Comparison of ENCODE assay signal across 10 mouse cellular contexts in genomic region chr3:53210691-53211526, GRCm38 (mm10).
A peak's percentile ranks its signal among the peaks of the same experiment; 100 is the strongest.
DNase-seq lines count a peak whose midpoint lies in the region; ATAC-seq and TF ChIP-seq lines count a peak whose summit lies in the region.
"Had no signal": no experiment of that assay in that cellular context is flagged by ENCODE, and none has a peak within 500 bp of the region (broad histone marks: within the 10 kb centered on the region; RNA-seq: fewer than 3 reads in every experiment).

No protein-coding gene starts in this region.

- H3K4me2 ChIP-seq in forebrain, postnatal 0 days (ENCODE audit: low read depth): no peak overlapping the region
- no peak overlapping the region for H3K4me2 ChIP-seq in forebrain, embryonic 12.5 days
- no peak overlapping the region for H3K4me2 ChIP-seq in lung, embryonic 15.5 days
- H3K4me2 ChIP-seq: embryonic facial prominence, embryonic 13.5 days had no signal

- 30% methylated on average over 10 of the region's 10 CpGs for WGBS in forebrain, postnatal 0 days
- WGBS in forebrain, embryonic 12.5 days: 30% methylated on average over 10 of the region's 10 CpGs
- WGBS in lung, embryonic 15.5 days: 68% methylated on average over 10 of the region's 10 CpGs

- intact Hi-C loops in heart, postnatal 10 days (cut with DNase I): no loop called here

- no peak overlapping the region for H3K9ac ChIP-seq in forebrain, postnatal 0 days
- H3K9ac ChIP-seq in forebrain, embryonic 12.5 days: no peak overlapping the region
- no peak overlapping the region for H3K9ac ChIP-seq in lung, embryonic 15.5 days
- H3K9ac ChIP-seq: embryonic facial prominence, embryonic 13.5 days had no signal

- no peaks in the 10 kb centered on the region for H3K36me3 ChIP-seq in forebrain, postnatal 0 days (ENCODE audit: insufficient read depth)
- H3K36me3 ChIP-seq in forebrain, embryonic 12.5 days (replicated peaks): no peaks in the 10 kb centered on the region
- H3K36me3 ChIP-seq in lung, embryonic 15.5 days: no peaks in the 10 kb centered on the region
- H3K36me3 ChIP-seq: embryonic facial prominence, embryonic 13.5 days had no signal

- H3K27ac ChIP-seq in forebrain, postnatal 0 days (ENCODE audit: low read depth, low read length): no peak overlapping the region
- no peak overlapping the region for H3K27ac ChIP-seq in forebrain, embryonic 12.5 days
- 0 out of 2 replicates have a peak overlapping the region, but pooled peaks have one; percentile 9 for H3K27ac ChIP-seq in lung, embryonic 15.5 days
- H3K27ac ChIP-seq: embryonic facial prominence, embryonic 13.5 days; macrophage had no signal

- DNase-seq in forebrain, postnatal 0 days: no peak
- peak; percentile 74 for DNase-seq in brain, adult 2 months (ENCODE audit: low read depth, low spot score)
- peak; percentile 64 to 75 for DNase-seq in heart, postnatal 10 days
- DNase-seq in frontal cortex, adult 2 months (ENCODE audit: extremely low spot score in 1 of 2, low spot score in 1 of 2): no peak
- no peak for DNase-seq in spleen, postnatal 36 days (ENCODE audit: low spot score in 2 of 2)

- no peak overlapping the region for H3K4me3 ChIP-seq in forebrain, postnatal 0 days (ENCODE audit: low read depth, low read length)
- H3K4me3 ChIP-seq in forebrain, embryonic 12.5 days (replicated peaks): no peak overlapping the region
- H3K4me3 ChIP-seq in lung, embryonic 15.5 days: no peak overlapping the region
- H3K4me3 ChIP-seq: embryonic facial prominence, embryonic 13.5 days had no signal

- no peaks in the 10 kb centered on the region for H3K27me3 ChIP-seq in forebrain, postnatal 0 days (ENCODE audit: insufficient read depth, low read length)
- no peaks in the 10 kb centered on the region for H3K27me3 ChIP-seq in forebrain, embryonic 12.5 days
- no peaks in the 10 kb centered on the region for H3K27me3 ChIP-seq in lung, embryonic 15.5 days
- H3K27me3 ChIP-seq: embryonic facial prominence, embryonic 13.5 days had no signal

- no peaks in the 10 kb centered on the region; the same call in 1 of the 2 replicates for H3K4me1 ChIP-seq in forebrain, postnatal 0 days (ENCODE audit: insufficient read depth)
- peaks cover 45% of the 10 kb centered on the region for H3K4me1 ChIP-seq in forebrain, embryonic 12.5 days
- H3K4me1 ChIP-seq in lung, embryonic 15.5 days: peaks cover 13% of the 10 kb centered on the region; the same call in 1 of the 2 replicates

- no peaks in the 10 kb centered on the region for H3K9me3 ChIP-seq in forebrain, postnatal 0 days (ENCODE audit: low read length)
- H3K9me3 ChIP-seq in forebrain, embryonic 12.5 days: no peaks in the 10 kb centered on the region
- H3K9me3 ChIP-seq in lung, embryonic 15.5 days: no peaks in the 10 kb centered on the region
- H3K9me3 ChIP-seq: embryonic facial prominence, embryonic 13.5 days had no signal

- TF ChIP-seq CTCF in forebrain, postnatal 0 days (IDR thresholded peaks at IDR 0.05; ENCODE audit: low read depth): no peak

- ATAC-seq in forebrain, postnatal 0 days: peak; percentile 34
- ATAC-seq in forebrain, embryonic 12.5 days (ENCODE audit: low FRiP score): no peak
- ATAC-seq in lung, embryonic 15.5 days (ENCODE audit: borderline replicate concordance, extremely low read depth, low FRiP score, low TSS enrichment): peak; percentile 23; the same call in 1 of the 2 replicates
- no peak for ATAC-seq in erythroid progenitor cell, adult 5-6 weeks (replicated peaks; ENCODE audit: low FRiP score, poor library complexity, severe bottlenecking)

Comparison
In these comparisons a context has a peak if more than half of its experiments do, and no peak if none do; other contexts are left out.
1. ATAC-seq: peak in forebrain, postnatal 0 days (single experiment) and lung, embryonic 15.5 days (single experiment); none in forebrain, embryonic 12.5 days (single experiment) and erythroid progenitor cell, adult 5-6 weeks (single experiment).
2. DNase-seq: peak in brain, adult 2 months (single experiment) and heart, postnatal 10 days (2 of 2); none in forebrain, postnatal 0 days (single experiment), frontal cortex, adult 2 months (0 of 2) and spleen, postnatal 36 days (0 of 2).